Mouse (Mus musculus) spleen, adult 2 months (tissue): ENCODE measurements around the gene Ptprg. TPM values are rescaled to one million over a fixed set of nuclear protein-coding genes. Genes with fewer than 3 reads are reported as not detected.

Source experiments
- DNase-seq, 2 experiments: peaks; one replicate each; pipeline versions ENCODE4 v3.0.0 to v3.0.0-alpha.2; 2012 to 2021; ENCODE audit warnings: low spot score in 2 of 2, low read depth in 1 of 2
- H3K27ac ChIP-seq: fragments of 200-500 bp; 2 replicates; pipeline ENCODE4 v1.5.1; 2012; ENCODE audit warnings: low read length, inconsistent platforms; ENCODE audit not compliant: insufficient read depth
- H3K27me3 ChIP-seq: fragments of 200-500 bp; 2 replicates; pipeline ENCODE4 v1.6.1; 2012; ENCODE audit warnings: mild to moderate bottlenecking, moderate library complexity, low read length, inconsistent platforms; ENCODE audit not compliant: control insufficient read depth, insufficient read depth
- H3K36me3 ChIP-seq: fragments of 200-500 bp; 2 replicates; pipeline ENCODE4 v1.6.1; 2012; ENCODE audit warnings: mild to moderate bottlenecking, low read length, inconsistent platforms; ENCODE audit not compliant: control insufficient read depth, insufficient read depth
- H3K4me1 ChIP-seq: fragments of 200-500 bp; 2 replicates; pipeline ENCODE4 v1.6.1; 2011; ENCODE audit warnings: inconsistent platforms; ENCODE audit not compliant: control insufficient read depth, insufficient read depth, insufficient read length
- H3K4me3 ChIP-seq: fragments of 200-500 bp; 2 replicates; pipeline ENCODE4 v1.5.1; 2011; ENCODE audit warnings: mild to moderate bottlenecking, inconsistent platforms; ENCODE audit not compliant: insufficient read depth, insufficient read length; ENCODE audit errors: extremely low read depth
- CTCF ChIP-seq: fragments of 200-500 bp; IDR thresholded peaks from 2 replicates; pipeline ENCODE4 v1.5.1; 2011; ENCODE audit warnings: mild to moderate bottlenecking, inconsistent platforms; ENCODE audit not compliant: insufficient read depth, insufficient read length, insufficient replicate concordance; ENCODE audit errors: extremely low read depth
- POLR2A ChIP-seq: fragments of 200-500 bp; IDR thresholded peaks from 2 replicates; pipeline ENCODE4 v1.6.1; 2011; ENCODE audit warnings: low read depth, low read length, inconsistent platforms
- WGBS: fragments of 180-500 bp; shearing (Covaris S2); methylation state at CpG from one replicate; pipeline ENCODE4 v1.1.7; 2018; 5-methylcytosine and 5-hydroxymethylcytosine counted together
- polyA plus RNA-seq: library from polyadenylated mRNA; depleted of rRNA; stranded (reverse); fragments of >200 nt; gene quantifications from 2 replicates; pipeline ENCODE4 v1.2.3, GENCODE M21; 2012

Gene Ptprg
- polyA plus RNA-seq, 1 experiment = 4.9 TPM

GRCm38 (mm10) chr14:11754656-11755055, 201.3 kb downstream of the Ptprg start:
- H3K4me1 ChIP-seq = no peaks in the 10 kb centered on the region
- DNase-seq = no peak
- no peak overlapping the region for H3K27ac ChIP-seq
- H3K4me3 ChIP-seq = no peak overlapping the region
- H3K27me3 ChIP-seq = no peaks in the 10 kb centered on the region
- WGBS = 76% methylated on average over 4 of the region's 4 CpGs
- H3K36me3 ChIP-seq = no peaks in the 10 kb centered on the region
- TF ChIP-seq POLR2A = no peak

GRCm38 (mm10) chr14:11758185-11758584, 204.9 kb downstream of the Ptprg start:
- 61% methylated on average over 6 of the region's 6 CpGs for WGBS
- Histone ChIP-seq H3K27ac (no peak overlapping the region), H3K27me3 (no peaks in the 10 kb centered on the region), H3K36me3 (no peaks in the 10 kb centered on the region), H3K4me3 (no peak overlapping the region), H3K4me1 (no peaks in the 10 kb centered on the region)
- TF ChIP-seq POLR2A = no peak
- TF ChIP-seq CTCF = no peak
- no peak for DNase-seq

GRCm38 (mm10) chr14:11759356-11759755, 206.0 kb downstream of the Ptprg start:
- no peak for DNase-seq
- Histone ChIP-seq H3K27ac (no peak overlapping the region), H3K27me3 (no peaks in the 10 kb centered on the region), H3K4me1 (no peaks in the 10 kb centered on the region), H3K4me3 (no peak overlapping the region), H3K36me3 (no peaks in the 10 kb centered on the region)
- TF ChIP-seq POLR2A = no peak
- no peak for TF ChIP-seq CTCF
- 81% methylated on average over 1 of the region's 1 CpGs for WGBS

GRCm38 (mm10) chr14:11762995-11763394, 209.7 kb downstream of the Ptprg start:
- WGBS = 82% methylated on average over 7 of the region's 7 CpGs

GRCm38 (mm10) chr14:11772736-11773135, 219.4 kb downstream of the Ptprg start:
- no peak for DNase-seq
- H3K4me1 ChIP-seq = no peaks in the 10 kb centered on the region
- TF ChIP-seq CTCF (no peak), POLR2A (no peak)
- H3K4me3 ChIP-seq = no peak overlapping the region
- H3K27me3 ChIP-seq = no peaks in the 10 kb centered on the region
- no peak overlapping the region for H3K27ac ChIP-seq
- H3K36me3 ChIP-seq = no peaks in the 10 kb centered on the region
- 82% methylated on average over 5 of the region's 5 CpGs for WGBS

More at GRCm38 (mm10) chr14:11762995-11763394, 209.7 kb downstream of the Ptprg start:
- H3K4me1 ChIP-seq = no peaks in the 10 kb centered on the region
- no peaks in the 10 kb centered on the region for H3K36me3 ChIP-seq
- no peak overlapping the region for H3K4me3 ChIP-seq
- TF ChIP-seq POLR2A (no peak), CTCF (no peak)
- DNase-seq = no peak
- H3K27ac ChIP-seq = no peak overlapping the region
- no peaks in the 10 kb centered on the region for H3K27me3 ChIP-seq

- Histone ChIP-seq H3K36me3 (no peaks in the 10 kb centered on the region), H3K4me1 (no peaks in the 10 kb centered on the region), H3K27ac (no peak overlapping the region), H3K27me3 (no peaks in the 10 kb centered on the region), H3K4me3 (no peak overlapping the region)
- no peak for DNase-seq
- TF ChIP-seq POLR2A = no peak
- TF ChIP-seq CTCF = no peak
- WGBS = 41% methylated on average over 4 of the region's 4 CpGs
Measured at GRCm38 (mm10) chr14:11774476-11775037, 221.2 kb downstream of the Ptprg start.

- WGBS = 80% methylated on average over 11 of the region's 11 CpGs
- Histone ChIP-seq H3K27me3 (no peaks in the 10 kb centered on the region), H3K4me1 (no peaks in the 10 kb centered on the region), H3K4me3 (no peak overlapping the region), H3K36me3 (no peaks in the 10 kb centered on the region), H3K27ac (no peak overlapping the region)
- DNase-seq = no peak
- TF ChIP-seq CTCF = no peak
- no peak for TF ChIP-seq POLR2A
Measured at GRCm38 (mm10) chr14:11775204-11775603, 221.9 kb downstream of the Ptprg start.
